Mouse (Mus musculus) erythroid progenitor cell, adult 5-6 weeks (primary cell): ENCODE data around the gene Ptx4. TPM values are rescaled to one million over a fixed set of nuclear protein-coding genes. Genes with fewer than 3 reads are reported as not detected.

ENCODE experiments used
- ATAC-seq: replicated peaks from 2 replicates; pipeline ENCODE4 v1.8.0; 2016; ENCODE audit warnings: moderate number of reproducible peaks, mild to moderate bottlenecking, moderate TSS enrichment, inconsistent platforms; ENCODE audit not compliant: poor library complexity, low FRiP score, severe bottlenecking
- total RNA-seq, 2 experiments: library from RNA; stranded (forward) in 1 of 2; stranded (reverse) in 1 of 2; fragments of 150-400 nt in 1 of 2; fragments of 186-747, 209-891 nt in 1 of 2; gene quantifications; 2 replicates each; pipeline versions ENCODE4 v1.2.3 to v1.2.4; 2015 to 2017; ENCODE audit warnings: low replicate concordance in 2 of 2

Ptx4 gene
- total RNA-seq, 2 experiments from 2014 or later = not detected

DNA sequence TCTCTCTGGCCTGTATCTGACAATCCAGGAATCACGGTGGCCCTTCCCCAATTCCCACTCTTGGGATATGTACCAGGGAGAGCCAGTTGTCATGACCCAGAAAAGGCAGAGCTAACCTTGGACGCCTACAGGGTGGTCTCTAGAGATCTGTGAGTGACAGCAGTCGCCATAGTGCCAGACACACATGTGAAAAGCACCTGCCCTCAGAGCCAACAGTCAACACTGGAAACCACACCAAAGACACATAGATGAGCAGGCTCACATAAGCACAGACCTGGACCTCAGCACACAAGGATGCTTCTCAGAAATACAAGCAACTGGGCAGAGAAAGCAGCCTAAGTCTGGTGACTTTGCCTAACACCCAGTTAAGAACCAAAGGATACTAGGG lies 8.1 kb upstream of the Ptx4 start:
- ATAC-seq = no peak

DNA sequence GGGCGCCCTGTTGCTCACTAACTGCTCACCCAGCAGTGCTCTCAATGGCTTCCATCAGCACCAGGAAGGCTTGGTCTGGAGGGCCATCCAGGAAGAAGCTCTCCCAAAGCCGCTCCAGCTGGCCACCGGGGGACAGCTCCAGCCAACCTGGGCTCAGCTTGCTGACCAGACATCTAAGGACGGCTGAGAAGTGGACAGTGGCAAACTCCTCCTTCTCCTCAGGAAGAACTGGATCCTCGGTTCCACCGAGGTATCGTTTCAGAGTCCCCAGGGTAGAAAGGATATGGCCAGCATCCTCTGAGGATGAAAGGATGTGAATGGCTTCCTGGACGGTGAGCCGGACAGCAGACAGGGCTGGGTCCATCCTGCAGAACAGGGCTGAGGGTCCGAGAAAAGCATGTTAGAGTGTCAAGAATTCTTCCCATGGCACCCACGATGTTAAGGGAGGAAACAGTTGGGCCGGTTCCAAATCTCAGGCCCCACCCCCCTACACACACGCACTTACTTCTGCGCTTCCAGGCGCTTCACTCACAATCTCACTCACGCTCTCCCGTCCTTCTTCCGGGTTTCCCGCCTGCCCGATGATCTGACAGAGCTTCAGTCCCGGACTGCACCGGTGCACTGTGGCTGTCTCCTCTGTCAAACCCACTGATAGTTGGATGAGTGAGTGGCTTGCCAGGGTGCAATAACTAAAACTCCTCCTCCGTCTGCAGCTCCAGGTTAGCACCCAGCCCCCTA lies 5.5 kb upstream of the Ptx4 start:
- peak; percentile 75 for ATAC-seq

DNA sequence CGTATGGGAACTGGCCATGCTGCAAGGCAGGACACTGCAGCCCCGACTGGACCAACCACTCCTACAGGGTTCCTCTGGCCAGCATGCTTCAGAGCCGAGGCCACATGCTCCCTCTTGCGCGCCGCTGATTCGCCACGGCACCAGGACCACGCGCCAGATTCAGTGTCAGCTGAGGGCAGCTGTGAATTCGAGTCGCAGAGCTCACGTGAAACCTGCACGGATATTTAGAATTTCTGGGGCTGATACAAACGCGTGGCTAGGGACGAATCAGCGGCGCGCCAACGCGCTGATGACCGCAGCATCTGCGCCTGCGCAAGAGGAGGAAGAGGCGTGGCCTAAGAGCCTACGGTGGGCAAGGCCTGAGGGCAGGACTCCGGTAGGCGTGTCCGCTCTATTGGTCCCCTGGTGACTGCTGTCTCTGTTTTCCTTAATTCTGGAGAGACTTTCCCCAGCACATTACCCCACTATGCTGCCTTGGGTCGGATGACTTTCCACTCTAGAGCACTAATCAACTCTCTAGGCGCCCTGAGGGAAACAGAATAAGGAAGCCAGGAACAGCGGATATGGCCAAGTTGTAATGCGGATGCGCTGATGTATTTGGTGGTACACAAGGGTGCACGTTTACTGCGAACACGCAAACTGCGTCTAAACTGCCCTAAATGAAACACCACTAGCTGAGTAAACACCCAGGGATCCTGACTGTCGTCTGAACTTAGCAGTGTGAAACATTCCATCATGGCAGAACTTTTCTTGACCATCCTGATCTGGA lies 4.7 kb upstream of the Ptx4 start, which contains the start of gene Telo2:
TSS of gene Telo2 (minus strand) at position 304 of the 769 bp plus-strand sequence.
- peak; percentile 93 for ATAC-seq

DNA sequence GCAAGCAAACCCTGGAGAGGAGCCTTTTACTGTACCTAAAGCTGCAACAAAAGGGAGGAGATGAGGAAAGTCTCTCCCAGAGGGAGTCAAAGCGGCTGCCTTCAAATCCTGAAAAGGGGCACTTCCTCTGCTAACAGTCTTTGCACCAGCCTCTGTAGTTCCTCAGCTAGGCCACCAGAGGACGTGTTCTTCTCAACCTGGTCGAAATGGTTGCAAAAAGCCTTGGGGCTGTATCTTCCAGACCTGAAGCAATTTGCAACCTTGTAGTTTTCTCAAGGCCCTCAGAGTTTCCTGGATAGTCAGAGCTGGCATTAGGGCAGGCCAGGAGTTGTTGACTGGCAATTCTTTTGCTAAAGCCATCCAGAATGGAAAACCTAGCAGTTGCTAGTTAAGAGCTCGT lies 3.3 kb upstream of the Ptx4 start:
- no peak for ATAC-seq

DNA sequence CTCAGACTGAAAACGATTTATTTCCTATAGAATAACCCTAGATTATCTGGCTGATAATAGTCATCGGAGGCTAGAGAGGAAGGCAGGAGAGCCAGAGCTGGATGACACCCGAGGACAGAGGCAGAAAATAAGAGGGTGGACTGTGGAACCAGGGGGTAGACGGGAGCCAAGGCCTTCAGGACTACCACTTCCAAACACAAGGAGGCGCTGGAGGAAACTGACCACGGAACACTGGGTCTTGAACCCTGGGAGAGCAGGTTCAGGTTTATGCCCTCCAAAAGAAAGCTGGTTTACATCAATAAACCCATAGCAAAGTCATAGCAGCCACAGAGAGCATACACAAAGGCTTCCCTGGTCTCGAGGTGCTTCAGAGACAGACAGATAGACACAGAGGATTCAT lies 3.4 kb downstream of the Ptx4 start:
- ATAC-seq = no peak

DNA sequence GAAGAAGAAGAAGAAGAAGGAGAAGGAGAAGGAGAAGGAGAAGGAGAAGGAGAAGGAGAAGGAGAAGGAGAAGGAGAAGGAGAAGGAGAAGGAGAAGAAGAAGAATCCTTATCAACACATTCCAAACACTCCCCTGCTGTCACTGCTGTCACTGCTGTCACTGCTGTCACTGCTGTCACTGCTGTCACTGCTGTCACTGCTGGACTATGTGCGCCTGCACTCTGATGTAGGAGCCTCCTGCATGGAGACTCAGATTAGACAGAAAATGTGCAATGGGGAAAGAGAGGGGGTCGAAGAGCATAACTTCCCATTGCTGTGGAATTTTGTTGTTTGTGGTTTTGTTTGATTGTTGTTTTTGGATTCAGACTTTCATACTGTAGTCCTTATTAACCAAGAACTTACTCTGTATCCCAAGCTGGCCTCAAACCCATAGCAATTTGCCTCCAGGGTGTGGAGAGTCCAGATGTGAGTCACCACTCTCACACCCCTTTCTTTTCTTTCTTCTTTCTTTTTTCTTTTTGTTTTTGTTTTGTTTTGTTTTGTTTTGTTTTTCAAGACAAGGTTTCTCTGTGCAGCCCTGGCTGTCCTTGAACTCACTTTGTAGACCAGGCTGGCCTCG lies 5.0 kb downstream of the Ptx4 start:
- 0 out of 2 replicates have a peak, but pooled peaks have one; percentile 23 for ATAC-seq

DNA sequence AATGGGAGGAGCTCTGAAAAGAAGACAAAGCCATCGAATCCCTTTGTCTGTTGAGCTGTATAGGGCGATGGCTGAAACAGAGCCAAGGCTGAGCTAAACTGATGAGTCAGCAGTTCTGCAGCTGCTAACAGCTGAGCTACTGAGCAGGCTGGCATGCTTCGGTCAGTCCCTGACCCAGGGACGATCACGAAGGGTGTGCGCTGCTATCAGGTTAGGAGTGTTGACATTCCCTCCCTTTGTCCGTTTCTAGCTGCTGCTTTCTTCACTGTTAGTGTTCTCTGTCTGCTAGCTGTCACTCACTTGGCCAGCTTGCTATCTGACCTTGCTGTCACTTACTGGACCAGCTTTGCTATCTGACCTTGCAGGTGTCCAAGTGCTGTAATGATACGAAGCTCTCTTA lies 6.5 kb downstream of the Ptx4 start:
- peak; percentile 90 for ATAC-seq

DNA sequence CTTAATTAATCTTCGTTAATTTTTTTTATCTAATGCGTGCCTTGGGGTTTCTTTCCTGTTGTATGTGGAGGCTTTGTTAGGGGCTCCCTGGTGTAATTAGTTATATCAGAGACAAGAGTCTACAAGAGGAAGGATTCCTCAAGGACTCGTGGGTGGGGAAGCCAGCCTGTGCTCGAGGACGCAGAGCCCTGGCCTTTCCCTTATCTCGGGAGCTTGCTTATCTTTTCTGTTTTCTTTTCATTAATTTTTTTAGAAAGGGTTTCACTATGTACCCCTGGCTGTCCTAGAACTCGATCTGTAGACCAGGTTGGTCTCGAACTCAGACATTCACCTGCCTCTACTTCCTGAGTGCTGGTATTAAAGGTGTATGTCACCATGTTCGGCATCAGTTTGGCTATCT lies 7.1 kb downstream of the Ptx4 start:
- ATAC-seq = peak; percentile 57

DNA sequence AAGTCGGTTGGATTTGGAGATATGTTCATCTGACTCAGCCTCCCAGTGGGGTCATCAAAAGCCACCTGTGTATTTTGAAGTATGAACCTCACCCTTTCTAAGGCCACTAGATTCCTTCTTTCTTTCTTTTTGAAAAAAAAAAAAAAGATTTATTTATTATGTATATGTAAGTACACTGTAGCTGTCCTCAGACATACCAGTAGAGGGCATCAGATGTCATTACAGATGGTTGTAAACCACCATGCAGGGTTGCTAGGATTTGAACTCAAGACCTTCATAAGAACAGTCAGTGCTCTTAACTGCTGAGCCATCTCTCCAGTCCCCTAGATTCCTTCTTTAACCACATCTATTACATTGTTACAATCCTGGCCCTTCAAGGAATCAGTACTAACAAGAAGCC lies 9.5 kb downstream of the Ptx4 start:
- no peak for ATAC-seq

DNA sequence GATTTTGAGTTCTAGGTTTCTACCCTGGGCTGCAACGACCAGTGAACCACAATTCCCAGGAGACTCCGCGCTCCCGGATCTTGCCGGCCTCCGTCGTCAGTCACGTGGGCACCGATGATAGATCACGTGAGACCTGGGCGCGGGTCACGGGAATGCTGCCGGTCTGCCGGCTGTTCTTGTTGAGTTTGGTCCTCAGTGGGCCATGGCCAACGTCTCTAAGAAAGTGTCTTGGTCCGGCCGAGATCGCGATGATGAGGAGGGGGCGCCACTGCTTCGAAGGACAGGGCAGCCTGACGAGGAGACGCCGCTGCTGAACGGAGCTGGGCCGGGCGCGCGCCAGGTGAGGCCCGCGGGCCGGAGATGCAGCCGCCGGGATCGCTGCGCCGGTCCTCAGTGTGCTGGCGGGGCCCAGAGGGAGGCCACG lies 12.7 kb downstream of the Ptx4 start, which contains the start of gene Clcn7:
TSS of gene Clcn7 (plus strand) at position 117 of the 424 bp plus-strand sequence.
- peak; percentile 97 for ATAC-seq

DNA sequence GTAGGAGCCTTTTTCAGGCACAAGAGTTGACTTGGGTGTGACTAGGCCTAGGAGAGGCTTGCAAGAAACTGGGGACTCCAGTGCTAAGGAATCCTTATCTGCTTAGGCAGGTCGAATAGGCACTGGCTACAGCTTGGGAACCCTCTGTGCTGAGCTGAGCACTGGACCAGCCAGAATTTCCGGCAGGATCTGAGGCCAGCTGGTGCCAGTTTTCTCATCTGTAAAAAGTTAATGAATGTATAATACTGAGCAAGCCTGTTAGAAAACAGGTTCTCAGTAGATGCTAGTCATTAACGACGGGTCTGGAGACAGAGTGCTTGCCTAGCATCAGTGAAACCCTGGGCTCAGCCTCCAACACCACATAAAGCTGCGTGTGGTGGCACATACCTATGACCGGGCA lies 15.1 kb downstream of the Ptx4 start:
- ATAC-seq = no peak

DNA sequence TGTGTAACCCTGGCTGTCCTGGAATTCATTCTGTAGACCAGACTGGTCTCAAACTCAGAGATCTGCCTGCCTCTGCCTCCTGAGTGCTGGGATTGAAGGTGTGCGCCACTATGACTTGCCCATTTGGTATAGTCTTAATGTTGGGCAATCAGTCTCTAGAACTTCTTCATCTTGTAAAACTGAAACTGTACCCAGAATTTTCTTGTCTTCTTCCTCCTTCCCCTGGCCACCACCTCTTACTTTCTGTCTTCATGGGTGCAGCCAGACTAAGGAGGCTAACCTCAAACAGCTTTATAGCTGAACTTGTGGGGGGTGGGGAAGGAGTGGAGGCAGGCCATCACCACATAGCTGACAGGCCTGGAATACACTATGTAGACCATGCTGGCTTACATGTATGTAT lies 18.2 kb downstream of the Ptx4 start:
- ATAC-seq = no peak

DNA sequence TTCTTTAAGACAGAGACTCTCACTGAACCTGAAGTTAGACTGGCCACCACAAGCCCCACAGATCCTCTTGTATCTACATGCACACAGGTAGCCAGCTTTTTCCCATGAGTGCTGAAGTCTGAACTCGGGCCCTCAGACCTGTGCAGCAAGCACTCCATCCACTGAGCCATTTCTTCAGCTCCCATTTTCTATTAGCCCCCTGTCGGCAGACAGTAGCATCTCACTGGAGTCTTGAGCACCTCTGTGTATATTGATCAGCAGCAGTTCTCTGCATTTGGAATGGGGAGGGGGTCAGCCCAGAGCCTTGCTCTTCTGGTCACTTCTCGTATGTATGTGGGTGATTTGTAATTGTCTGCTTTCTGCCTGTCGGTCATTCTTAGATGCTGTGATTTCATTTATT lies 19.4 kb downstream of the Ptx4 start:
- ATAC-seq = peak; percentile 51; the same call in 1 of the 2 replicates

DNA sequence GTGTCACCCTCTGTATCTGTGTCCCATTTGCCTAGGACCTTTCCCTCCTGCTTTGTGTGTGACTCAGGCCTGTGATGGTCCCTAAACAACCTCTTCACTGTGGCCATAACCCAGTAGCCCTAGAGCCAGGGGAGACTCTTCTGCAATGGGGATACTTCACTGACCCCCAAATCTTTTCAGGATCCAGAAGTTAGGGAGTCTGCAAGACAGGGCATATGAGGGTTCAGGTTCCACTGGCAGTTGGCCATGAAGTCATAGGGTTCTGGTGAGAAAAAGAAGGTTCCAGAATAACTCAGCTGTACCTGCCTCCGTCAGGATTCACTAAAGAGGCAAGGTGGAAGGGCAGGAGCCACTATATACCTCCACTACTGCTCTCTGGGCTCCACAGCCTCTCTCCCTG lies 41.6 kb downstream of the Ptx4 start, which contains the start of gene Ccdc154:
TSS of gene Ccdc154 (plus strand) at position 301 of the 400 bp plus-strand sequence.
- ATAC-seq = no peak

DNA sequence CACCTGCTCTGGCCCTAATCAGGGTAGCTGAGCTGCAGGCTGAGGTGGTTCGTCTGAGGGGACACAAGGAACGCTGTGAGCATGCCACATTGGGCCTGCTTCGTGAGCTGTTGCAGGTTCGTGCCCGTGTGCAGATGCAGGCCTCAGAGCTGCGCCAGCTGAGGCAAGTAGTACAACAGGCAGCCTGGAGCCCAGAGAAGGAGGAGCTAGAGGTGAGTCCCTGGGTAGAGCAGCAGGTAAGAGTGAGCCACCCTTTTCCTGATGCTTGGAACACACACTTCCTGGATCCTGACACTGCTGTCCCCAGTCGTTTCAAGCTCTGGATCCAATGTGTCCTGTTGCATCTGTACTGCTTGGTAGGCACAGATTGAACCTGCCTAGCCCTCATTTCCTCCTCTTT lies 42.8 kb downstream of the Ptx4 start:
- no peak for ATAC-seq

DNA sequence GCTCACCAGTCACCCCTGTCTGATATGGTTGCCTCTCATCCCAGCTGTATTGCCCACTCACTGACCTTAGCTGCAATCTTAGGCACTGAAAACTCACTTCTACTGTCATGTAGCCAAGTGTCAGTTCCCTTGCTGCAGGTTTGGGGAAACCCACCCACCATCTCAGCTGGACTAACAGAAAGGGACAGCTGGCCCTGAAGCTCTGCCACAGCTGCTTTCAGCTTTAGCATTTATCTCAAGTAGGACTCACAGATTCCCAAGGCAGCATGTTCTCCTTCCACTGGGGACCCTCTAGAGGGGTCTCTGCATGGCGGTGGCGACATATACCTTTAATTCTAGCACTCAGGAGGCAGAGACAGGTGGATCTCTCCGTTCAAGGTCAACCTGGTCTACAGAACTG lies 44.2 kb downstream of the Ptx4 start:
- ATAC-seq = no peak

DNA sequence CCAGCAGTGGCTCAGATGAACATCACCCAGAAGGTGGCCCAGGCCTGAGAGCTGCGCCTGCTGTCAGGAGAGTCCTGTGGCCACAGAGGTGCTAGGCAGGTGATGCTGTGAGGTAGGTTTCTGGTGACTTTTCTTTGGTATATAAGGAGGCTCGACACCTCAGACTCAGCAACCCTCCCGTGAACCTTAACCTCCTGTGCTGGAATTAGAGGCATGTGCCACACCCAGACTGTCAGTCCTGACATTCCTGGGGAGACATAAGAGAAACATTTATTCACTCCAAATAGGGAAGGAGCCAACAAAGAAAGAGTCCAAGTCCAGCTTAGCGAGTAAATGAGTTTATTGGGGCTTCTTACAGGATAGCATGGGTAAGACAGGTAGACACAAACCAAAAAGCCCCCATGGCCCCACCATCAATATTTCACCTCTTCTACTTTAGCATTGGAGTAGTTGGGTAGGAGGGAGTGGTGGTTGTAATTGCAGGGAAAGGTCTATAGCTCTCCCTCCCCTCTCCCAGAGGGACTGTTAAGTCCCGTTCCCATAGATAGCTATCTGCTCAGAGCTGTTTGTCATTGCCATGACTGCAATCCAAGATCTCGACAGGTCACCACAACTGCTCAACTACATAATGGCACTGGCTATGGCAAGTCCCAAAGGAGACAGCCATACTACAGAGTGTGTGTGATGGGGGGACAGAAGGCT lies 45.6 kb downstream of the Ptx4 start:
- ATAC-seq = no peak

DNA sequence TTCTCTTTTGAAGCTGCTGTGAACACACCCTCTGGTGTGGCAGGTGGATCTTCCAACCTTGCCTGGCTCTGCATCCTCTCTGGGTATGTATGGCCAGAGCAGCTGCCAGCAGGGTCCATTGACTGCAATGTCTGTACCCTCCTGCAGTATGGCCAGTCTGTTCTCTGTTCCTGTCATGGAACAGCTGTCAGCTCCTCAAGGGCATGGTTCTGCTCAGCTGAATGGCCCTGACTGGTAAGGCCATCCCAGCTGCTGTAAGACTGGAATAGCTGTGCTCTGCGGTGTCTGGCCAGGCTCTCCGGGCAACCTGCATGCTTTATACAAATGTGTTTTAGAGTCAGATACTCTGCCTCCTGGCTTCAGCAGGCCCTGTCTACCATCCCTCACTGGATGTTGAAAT lies 49.1 kb downstream of the Ptx4 start:
- no peak for ATAC-seq

DNA sequence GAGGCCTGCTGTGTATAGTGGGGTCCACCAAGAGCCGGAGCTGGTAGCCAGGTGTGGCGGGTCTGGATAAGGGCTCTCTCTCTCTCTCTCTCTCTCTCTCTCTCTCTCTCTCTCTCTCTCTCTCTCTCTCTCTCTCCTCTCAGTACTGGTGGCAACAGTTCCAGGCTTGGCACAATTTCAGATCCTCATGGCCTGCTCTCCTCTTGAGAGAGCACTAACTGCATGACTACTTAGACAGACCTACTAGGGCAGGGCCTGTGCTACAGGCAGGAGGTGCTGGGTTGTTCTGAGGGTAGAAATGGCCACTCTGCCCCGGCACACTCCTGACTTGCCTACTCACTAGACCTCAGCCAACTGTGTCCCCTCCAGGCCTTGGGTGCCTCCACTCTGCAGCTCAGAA lies 52.0 kb downstream of the Ptx4 start:
- ATAC-seq = no peak
